Mouse (Mus musculus) heart, embryonic 14.5 days (tissue): ENCODE results near the gene Ccdc36. TPM values are rescaled to one million over a fixed set of nuclear protein-coding genes. Genes with fewer than 3 reads are reported as not detected.

ENCODE experiments used
- ATAC-seq: fragments of 200-750 bp; cut with Nextera tagmentation; 2 replicates; pipeline ENCODE4 v1.8.0; 2017; ENCODE audit warnings: low read depth, moderate TSS enrichment; ENCODE audit not compliant: insufficient number of reproducible peaks, insufficient read depth, low FRiP score
- H3K27ac ChIP-seq, 2 experiments: fragments of 200-500 bp in 1 of 2; fragments of 300-500 bp in 1 of 2; sonication (generic) in 1 of 2; replicated peaks in 1 of 2; 2 replicates each; pipeline ENCODE4 v1.5.1; 2012 to 2014; ENCODE audit warnings: low read depth in 2 of 2, low read length in 2 of 2, control low read depth in 1 of 2, mild to moderate bottlenecking in 1 of 2, mixed read lengths in 1 of 2; ENCODE audit not compliant: control insufficient read depth in 1 of 2, insufficient read depth in 1 of 2
- H3K27me3 ChIP-seq: fragments of 300-500 bp; sonication (generic); 2 replicates; pipeline ENCODE4 v1.6.1; 2014; ENCODE audit warnings: mild to moderate bottlenecking, low read length, control low read depth; ENCODE audit not compliant: control insufficient read depth, insufficient read depth
- H3K36me3 ChIP-seq: fragments of 300-500 bp; sonication (generic); 2 replicates; pipeline ENCODE4 v1.6.1; 2014; ENCODE audit warnings: mild to moderate bottlenecking, control low read depth, low read length, mixed read lengths; ENCODE audit not compliant: control insufficient read depth, insufficient read depth
- H3K4me1 ChIP-seq, 2 experiments: fragments of 200-500 bp in 1 of 2; fragments of 300-500 bp in 1 of 2; sonication (generic) in 1 of 2; 2 replicates each; pipeline ENCODE4 v1.6.1; 2012 to 2014; ENCODE audit warnings: low read length in 2 of 2, control low read depth in 1 of 2, mixed read lengths in 1 of 2; ENCODE audit not compliant: control insufficient read depth in 2 of 2, insufficient read depth in 2 of 2
- H3K4me2 ChIP-seq: fragments of 300-500 bp; sonication (generic); 2 replicates; pipeline ENCODE4 v1.6.1; 2014; ENCODE audit warnings: mild to moderate bottlenecking, low read length
- H3K4me3 ChIP-seq, 2 experiments: fragments of 200-500 bp in 1 of 2; fragments of 300-500 bp in 1 of 2; sonication (generic) in 1 of 2; 2 replicates each; pipeline ENCODE4 v1.5.1; 2012 to 2014; ENCODE audit warnings: low read length in 2 of 2, mild to moderate bottlenecking in 2 of 2, control low read depth in 1 of 2, low read depth in 1 of 2, moderate library complexity in 1 of 2; ENCODE audit not compliant: control insufficient read depth in 1 of 2, insufficient read depth in 1 of 2
- H3K9ac ChIP-seq: fragments of 300-500 bp; sonication (generic); 2 replicates; pipeline ENCODE4 v1.6.1; 2014; ENCODE audit warnings: mild to moderate bottlenecking, low read length
- H3K9me3 ChIP-seq: fragments of 300-500 bp; sonication (generic); 2 replicates; pipeline ENCODE4 v1.6.1; 2016; ENCODE audit warnings: low read length, control low read depth; ENCODE audit not compliant: control insufficient read depth
- WGBS: fragments of 180-500 bp; shearing (Covaris S2); extraction: QIAGEN DNeasy Blood & Tissue Kit; methylation state at CpG from one replicate; pipeline ENCODE4 v1.1.7; 2014; 5-methylcytosine and 5-hydroxymethylcytosine counted together
- polyA plus RNA-seq: library from polyadenylated mRNA; unstranded; fragments of >200 nt; fragmentation: Nextera tagmentation; extraction: Ambion mirVana; gene quantifications from 2 replicates; pipeline ENCODE4 v1.2.1, GENCODE M21; 2014

The Ccdc36 gene
- polyA plus RNA-seq, 1 experiment from 2014 or later = 0.88 TPM

DNA sequence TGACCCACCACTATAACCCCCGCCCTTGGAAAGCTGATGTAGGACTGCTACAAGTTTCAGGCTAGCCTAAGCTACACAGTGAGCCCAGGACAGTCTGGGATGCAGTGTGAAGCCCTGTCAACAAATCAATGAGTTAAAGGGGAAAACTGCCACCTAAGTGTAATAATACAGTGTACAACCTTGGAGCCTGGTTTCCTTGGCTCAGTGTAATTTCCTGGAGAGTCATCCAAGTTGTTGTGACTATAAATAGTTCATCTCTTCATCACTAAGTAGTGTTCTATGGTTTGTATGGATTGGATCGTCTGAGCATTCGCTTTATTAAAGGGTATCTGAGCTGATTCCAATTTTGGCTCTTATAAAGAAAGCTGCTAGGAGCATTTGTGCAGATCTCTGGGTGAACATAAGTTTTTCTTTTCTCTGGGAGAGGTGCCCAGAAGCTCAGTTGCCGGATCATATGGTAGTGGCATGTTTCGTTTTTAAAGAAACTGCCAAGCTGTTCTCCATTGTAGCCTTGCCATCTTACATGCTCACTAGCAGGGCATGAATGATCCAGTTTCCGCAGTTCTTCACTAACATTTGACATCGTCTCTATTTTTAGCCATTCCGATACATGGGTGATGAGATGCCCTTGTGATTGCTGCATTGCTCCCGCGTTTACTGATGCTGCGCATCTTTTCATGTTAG is 13.1 kb upstream of the Ccdc36 start:
- H3K27ac ChIP-seq = peak overlapping the region; percentile 31 to 33; a peak in 3 of 4 replicates
- H3K9me3 ChIP-seq = no peaks in the 10 kb centered on the region
- no peak overlapping the region for H3K4me3 ChIP-seq
- peak overlapping the region; percentile 19; the same call in 1 of the 2 replicates for H3K4me2 ChIP-seq
- 43% methylated on average over 11 of the region's 11 CpGs for WGBS
- no peaks in the 10 kb centered on the region for H3K27me3 ChIP-seq
- peak overlapping the region; percentile 14; the same call in 1 of the 2 replicates for H3K9ac ChIP-seq
- no peaks in the 10 kb centered on the region for H3K36me3 ChIP-seq
- peak; percentile 13; the same call in 1 of the 2 replicates for ATAC-seq
- H3K4me1 ChIP-seq = peaks cover 6 to 28% of the 10 kb centered on the region in 2 experiments

GRCm38 (mm10) chr9:108440485-108440884 is 12.2 kb upstream of the Ccdc36 start:
- H3K27me3 ChIP-seq = no peaks in the 10 kb centered on the region
- H3K4me3 ChIP-seq = no peak overlapping the region
- no peak overlapping the region for H3K9ac ChIP-seq
- ATAC-seq = no peak
- peaks cover 6 to 24% of the 10 kb centered on the region in 2 experiments for H3K4me1 ChIP-seq
- no peak overlapping the region for H3K4me2 ChIP-seq
- WGBS = 64% methylated on average over 5 of the region's 5 CpGs
- H3K36me3 ChIP-seq = no peaks in the 10 kb centered on the region
- H3K27ac ChIP-seq = peak overlapping the region in 1 of 2 experiments; percentile 17; a peak in 3 of 4 replicates
- no peaks in the 10 kb centered on the region for H3K9me3 ChIP-seq

- H3K9me3 ChIP-seq = no peaks in the 10 kb centered on the region
- H3K4me3 ChIP-seq = no peak overlapping the region
- ATAC-seq = no peak
- H3K36me3 ChIP-seq = no peaks in the 10 kb centered on the region
- no peaks in the 10 kb centered on the region for H3K27me3 ChIP-seq
- no peak overlapping the region for H3K4me2 ChIP-seq
- no peak overlapping the region for H3K27ac ChIP-seq
- 82% methylated on average over 6 of the region's 6 CpGs for WGBS
- H3K9ac ChIP-seq = no peak overlapping the region
- peaks cover 3 to 23% of the 10 kb centered on the region in 2 experiments for H3K4me1 ChIP-seq
These were observed 10.9 kb upstream of the Ccdc36 start for GRCm38 (mm10) chr9:108439176-108439575.

DNA sequence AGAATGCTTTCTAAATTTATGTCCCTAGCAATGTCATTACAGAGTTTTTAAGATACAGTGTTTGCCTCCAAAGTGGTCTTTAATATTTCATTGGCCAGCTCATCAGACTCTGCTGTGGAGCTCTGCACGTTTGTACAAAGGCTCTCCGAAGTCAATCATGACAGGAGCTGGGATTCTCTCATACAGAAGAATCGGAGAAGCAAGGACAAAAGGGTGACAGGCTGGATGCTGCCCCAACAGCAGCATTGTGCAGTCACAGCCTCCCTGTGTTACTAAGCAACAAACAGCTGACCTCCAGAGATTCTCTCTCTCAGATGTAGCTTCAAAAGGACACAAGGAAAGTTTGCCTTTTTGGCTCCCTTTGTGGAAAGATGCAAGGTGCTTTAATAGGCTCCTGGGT is 7.9 kb upstream of the Ccdc36 start, which contains the start of gene BC048562:
Gene BC048562, plus strand, starts transcription at position 301 of the 400 bp plus-strand sequence.
- no peak within 1 kb of the TSS for H3K4me2 ChIP-seq
- H3K4me3 ChIP-seq = no peak within 1 kb of the TSS
- WGBS = 67% methylated on average over 3 of the region's 3 CpGs
- no peaks in the 10 kb centered on the region for H3K27me3 ChIP-seq
- peaks cover 3 to 14% of the 10 kb centered on the region in 2 experiments for H3K4me1 ChIP-seq
- H3K36me3 ChIP-seq = no peaks in the 10 kb centered on the region
- no peaks in the 10 kb centered on the region for H3K9me3 ChIP-seq
- no peak for ATAC-seq
- H3K9ac ChIP-seq = no peak within 1 kb of the TSS
- no peak within 1 kb of the TSS for H3K27ac ChIP-seq

GRCm38 (mm10) chr9:108431431-108432067 is 3.3 kb upstream of the Ccdc36 start:
- no peak for ATAC-seq
- Histone ChIP-seq H3K9me3 (no peaks in the 10 kb centered on the region), H3K36me3 (no peaks in the 10 kb centered on the region), H3K27me3 (no peaks in the 10 kb centered on the region), H3K4me3 (peak overlapping the region; percentile 21 to 38), H3K9ac (peak overlapping the region; percentile 59; the same call in 1 of the 2 replicates), H3K4me1 (no peaks in the 10 kb centered on the region; a peak in 1 of 4 replicates), H3K27ac (no peak overlapping the region), H3K4me2 (peak overlapping the region; percentile 63)
- 32% methylated on average over 32 of the region's 32 CpGs for WGBS

- H3K36me3 ChIP-seq = no peaks in the 10 kb centered on the region
- no peak overlapping the region for H3K27ac ChIP-seq
- H3K9ac ChIP-seq = no peak overlapping the region
- H3K4me1 ChIP-seq = peaks cover 0 to 2% of the 10 kb centered on the region in 2 experiments; a peak in 2 of 4 replicates
- H3K4me3 ChIP-seq = no peak overlapping the region
- no peak overlapping the region for H3K4me2 ChIP-seq
- no peaks in the 10 kb centered on the region for H3K9me3 ChIP-seq
- no peak for ATAC-seq
- no peaks in the 10 kb centered on the region for H3K27me3 ChIP-seq
- WGBS = 82% methylated on average over 1 of the region's 1 CpGs
These were observed 16.1 kb downstream of the Ccdc36 start for GRCm38 (mm10) chr9:108412221-108412620.

- ATAC-seq = no peak
- WGBS = 78% methylated on average over 9 of the region's 9 CpGs
- Histone ChIP-seq H3K9ac (no peak overlapping the region), H3K27me3 (no peaks in the 10 kb centered on the region), H3K4me2 (no peak overlapping the region), H3K36me3 (no peaks in the 10 kb centered on the region), H3K9me3 (no peaks in the 10 kb centered on the region), H3K4me1 (peaks cover 0 to 2% of the 10 kb centered on the region in 2 experiments; a peak in 2 of 4 replicates), H3K4me3 (no peak overlapping the region), H3K27ac (no peak overlapping the region)
These were observed 16.8 kb downstream of the Ccdc36 start for GRCm38 (mm10) chr9:108411381-108411942.
